Mouse (Mus musculus): ENCODE results near the gene Ttc28. TPM values are rescaled to one million over a fixed set of nuclear protein-coding genes. Genes with fewer than 3 reads are reported as not detected.
"Not testable (repeated sequence)": the region's sequence is repeated elsewhere in the genome, so short reads cannot be mapped to it uniquely, and the experiment has no call there.

Gene Ttc28
- total and polyA plus RNA-seq, 3 experiments, result 0.21 to 0.89 (median 0.28) TPM

DNA sequence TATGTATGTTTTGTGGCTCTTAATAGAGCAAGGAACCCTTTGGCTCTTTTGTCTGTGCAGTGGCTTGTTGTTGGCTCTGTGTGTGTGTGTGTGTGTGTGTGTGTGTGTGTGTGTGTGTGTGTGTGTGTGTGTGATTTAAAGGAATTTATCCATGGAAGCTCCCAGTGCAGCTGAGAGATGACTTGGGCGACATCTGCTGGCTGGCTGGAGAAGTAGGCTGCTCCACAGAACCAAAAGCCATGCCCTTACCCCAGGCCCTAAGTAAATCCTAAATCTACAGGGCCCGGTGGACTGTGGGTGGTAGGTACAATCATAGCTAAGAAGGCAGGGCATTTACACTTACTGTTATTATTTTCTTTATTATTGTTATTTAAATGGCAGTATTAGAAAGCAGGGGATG is 377.5 kb downstream of the Ttc28 start:
- dilution Hi-C loops (cut with MboI; ENCODE audit: extremely low pct_ligation_motif_present, extremely low pct_unique_long_range_greater_than_20kb, low sequenced_read_pairs), result no loop called here
- Histone ChIP-seq H3K27me3 (replicated peaks) (no peaks in the 10 kb centered on the region), H3K36me3 (replicated peaks in 1 of 2; ENCODE audit: control insufficient read depth in 1 of 2, insufficient read depth in 1 of 2, low read length in 1 of 2) (no peaks in the 10 kb centered on the region), H3K4me3 (replicated peaks in 1 of 3; ENCODE audit: low read depth in 2 of 3, low read length in 2 of 3, poor library complexity in 1 of 3) (no peak overlapping the region), H3K4me1 (ENCODE audit: control insufficient read depth in 1 of 2, insufficient read depth in 2 of 2) (peaks cover 0 to 14% of the 10 kb centered on the region in 2 experiments; a peak in 2 of 4 replicates), H3K9me3 (replicated peaks; ENCODE audit: low read length) (peaks cover 6% of the 10 kb centered on the region), H3K79me2 (replicated peaks; ENCODE audit: control insufficient read depth, extremely low read depth, insufficient read depth, poor library complexity, severe bottlenecking) (no peaks in the 10 kb centered on the region), H3K4me2 (ENCODE audit: insufficient read depth, low read depth, poor library complexity, severe bottlenecking) (no peak overlapping the region), H3K27ac (ENCODE audit: insufficient read depth, low read depth) (no peak overlapping the region), H3K9ac (ENCODE audit: insufficient read depth, low read depth) (no peak overlapping the region)
- TF ChIP-seq MAZ (IDR thresholded peaks at IDR 0.05; ENCODE audit: low read depth, low read length) (no peak), SMC3 (IDR thresholded peaks at IDR 0.05; ENCODE audit: low read depth, low read length) (peak; percentile 64), NRF1 (IDR thresholded peaks at IDR 0.05; ENCODE audit: low read depth, low read length) (no peak), PAX5 (IDR thresholded peaks at IDR 0.05; ENCODE audit: low read length) (no peak), RAD21 (IDR thresholded peaks at IDR 0.05; ENCODE audit: low read depth, low read length) (peak; percentile 68), CTCF (conservative IDR thresholded peaks at IDR 0.05 in 1 of 2, IDR thresholded peaks at IDR 0.05 in 1 of 2; ENCODE audit: low read depth in 2 of 2, low read length in 2 of 2) (peak; percentile 18 to 71; a peak in 3 of 4 replicates)
- DNase-seq (ENCODE audit: extremely low read depth), result peak; percentile 29
- in situ Hi-C loops (cut with MboI; ENCODE audit: low pct_ligation_motif_present, low pct_unique_long_range_greater_than_20kb, low sequenced_read_pairs), result no loop called here

DNA sequence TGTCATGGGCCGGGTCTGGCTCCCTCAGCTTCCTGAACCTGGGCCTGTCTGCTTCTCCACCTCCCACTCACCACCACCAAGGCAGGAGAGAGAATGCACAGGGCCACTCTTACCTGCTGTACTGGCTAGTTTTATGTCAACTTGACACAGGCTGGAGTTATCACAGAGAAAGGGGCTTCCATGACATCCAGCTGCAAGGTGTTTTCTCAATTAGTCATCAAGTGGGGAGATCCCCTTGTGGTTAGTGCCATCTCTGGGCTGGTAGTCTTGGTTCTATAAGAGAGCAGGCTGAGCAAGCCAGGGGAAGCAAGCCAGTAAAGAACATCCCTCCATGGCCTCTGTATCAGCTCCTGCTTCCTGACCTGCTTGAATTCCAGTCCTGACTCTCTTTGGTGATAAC is 381.6 kb downstream of the Ttc28 start:
- H3K27me3 ChIP-seq (replicated peaks); H3K9ac ChIP-seq (ENCODE audit: insufficient read depth, low read depth); H3K9me3 ChIP-seq (replicated peaks; ENCODE audit: low read length); H3K27ac ChIP-seq (ENCODE audit: insufficient read depth, low read depth); H3K4me2 ChIP-seq (ENCODE audit: insufficient read depth, low read depth, poor library complexity, severe bottlenecking); H3K79me2 ChIP-seq (replicated peaks; ENCODE audit: control insufficient read depth, extremely low read depth, insufficient read depth, poor library complexity, severe bottlenecking); dilution Hi-C loops (cut with MboI; ENCODE audit: extremely low pct_ligation_motif_present, extremely low pct_unique_long_range_greater_than_20kb, low sequenced_read_pairs); H3K4me3 ChIP-seq (replicated peaks in 1 of 3; ENCODE audit: low read depth in 2 of 3, low read length in 2 of 3, poor library complexity in 1 of 3); H3K36me3 ChIP-seq (replicated peaks in 1 of 2; ENCODE audit: control insufficient read depth in 1 of 2, insufficient read depth in 1 of 2, low read length in 1 of 2): not testable (repeated sequence)
- in situ Hi-C loops (cut with MboI; ENCODE audit: low pct_ligation_motif_present, low pct_unique_long_range_greater_than_20kb, low sequenced_read_pairs), result loop anchor here (10.0 kb wide), 2 partner anchors 46 to 256 kb away; no protein-coding TSS in a partner anchor
- H3K4me1 ChIP-seq (ENCODE audit: control insufficient read depth in 1 of 2, insufficient read depth in 2 of 2), result peaks cover 0 to 17% of the 10 kb centered on the region in 2 experiments; a peak in 2 of 4 replicates
- DNase-seq (ENCODE audit: extremely low read depth), result peak; percentile 47

DNA sequence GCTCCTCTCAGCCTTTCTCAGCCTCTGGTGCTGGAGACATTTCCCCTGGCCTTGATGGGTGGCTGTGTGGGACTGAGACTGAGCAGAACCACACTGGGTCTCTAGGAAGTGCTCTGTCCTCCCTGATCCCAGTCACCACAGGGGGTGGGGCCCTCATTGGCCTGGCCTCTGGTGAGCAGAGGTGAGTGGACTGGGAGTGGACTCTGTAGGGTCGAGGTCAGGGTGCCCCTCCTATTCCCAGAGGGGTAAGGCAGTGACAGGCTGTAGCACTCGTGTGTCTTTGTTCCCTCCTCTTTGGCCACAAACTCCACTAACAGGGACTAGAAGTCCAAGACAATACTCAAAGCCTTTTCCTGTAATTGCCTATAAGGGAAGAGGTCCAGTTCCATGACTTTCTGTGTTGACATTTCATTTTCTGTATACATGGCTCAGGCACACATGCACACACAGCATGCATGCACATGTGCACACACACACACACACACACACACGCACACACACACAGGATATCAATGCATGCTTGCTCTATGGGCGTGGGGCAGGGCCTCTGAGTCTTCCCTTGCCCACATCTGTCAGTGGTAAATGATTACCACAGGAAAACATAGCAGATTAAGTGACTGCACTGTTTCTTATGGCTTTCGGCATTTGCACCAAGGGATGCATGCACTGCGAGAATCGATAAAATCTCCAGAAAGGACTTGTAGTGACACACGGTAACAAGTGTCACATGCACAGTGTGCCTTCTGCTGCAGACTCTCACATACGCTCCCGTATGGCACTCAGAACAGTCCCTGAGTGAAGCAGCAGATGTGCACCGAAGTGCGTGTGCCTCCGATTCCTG is 382.4 kb downstream of the Ttc28 start:
- Histone ChIP-seq H3K27ac (ENCODE audit: insufficient read depth, low read depth) (no peak overlapping the region), H3K9me3 (replicated peaks; ENCODE audit: low read length) (peaks cover 15% of the 10 kb centered on the region), H3K4me3 (replicated peaks in 1 of 3; ENCODE audit: low read depth in 2 of 3, low read length in 2 of 3, poor library complexity in 1 of 3) (no peak overlapping the region), H3K36me3 (replicated peaks in 1 of 2; ENCODE audit: control insufficient read depth in 1 of 2, insufficient read depth in 1 of 2, low read length in 1 of 2) (no peaks in the 10 kb centered on the region), H3K27me3 (replicated peaks) (peaks cover 7% of the 10 kb centered on the region), H3K79me2 (replicated peaks; ENCODE audit: control insufficient read depth, extremely low read depth, insufficient read depth, poor library complexity, severe bottlenecking) (no peaks in the 10 kb centered on the region), H3K9ac (ENCODE audit: insufficient read depth, low read depth) (no peak overlapping the region), H3K4me2 (ENCODE audit: insufficient read depth, low read depth, poor library complexity, severe bottlenecking) (no peak overlapping the region), H3K4me1 (ENCODE audit: control insufficient read depth in 1 of 2, insufficient read depth in 2 of 2) (peaks cover 0 to 17% of the 10 kb centered on the region in 2 experiments; a peak in 2 of 4 replicates)
- in situ Hi-C loops (cut with MboI; ENCODE audit: low pct_ligation_motif_present, low pct_unique_long_range_greater_than_20kb, low sequenced_read_pairs) (loop anchor here (10.0 kb wide), 2 partner anchors 47 to 257 kb away; no protein-coding TSS in a partner anchor), dilution Hi-C loops (cut with MboI; ENCODE audit: extremely low pct_ligation_motif_present, extremely low pct_unique_long_range_greater_than_20kb, low sequenced_read_pairs) (no loop called here)
- DNase-seq (ENCODE audit: extremely low read depth), result no peak
- TF ChIP-seq MAX (IDR thresholded peaks at IDR 0.05; ENCODE audit: low read length) (no peak), SMC3 (IDR thresholded peaks at IDR 0.05; ENCODE audit: low read depth, low read length) (no peak), ZMIZ1 (IDR thresholded peaks at IDR 0.05; ENCODE audit: low read depth, low read length) (no peak), MXI1 (IDR thresholded peaks at IDR 0.05; ENCODE audit: low read depth, low read length) (no peak), KAT2A (IDR thresholded peaks at IDR 0.05; ENCODE audit: insufficient replicate concordance, low read length) (no peak), ZNF384 (IDR thresholded peaks at IDR 0.05; ENCODE audit: low read depth, low read length) (no peak), NRF1 (IDR thresholded peaks at IDR 0.05; ENCODE audit: low read depth, low read length) (no peak), CTCF (conservative IDR thresholded peaks at IDR 0.05 in 1 of 2, IDR thresholded peaks at IDR 0.05 in 1 of 2; ENCODE audit: low read depth in 2 of 2, low read length in 2 of 2) (no peak), USF1 (IDR thresholded peaks at IDR 0.05; ENCODE audit: low read depth, low read length) (no peak), MAZ (IDR thresholded peaks at IDR 0.05; ENCODE audit: low read depth, low read length) (no peak), USF2 (conservative IDR thresholded peaks at IDR 0.05; ENCODE audit: low read depth, low read length) (no peak), BHLHE40 (IDR thresholded peaks at IDR 0.05; ENCODE audit: low read depth, low read length) (no peak), JUND (conservative IDR thresholded peaks at IDR 0.05; ENCODE audit: low read depth, low read length) (no peak), RCOR1 (conservative IDR thresholded peaks at IDR 0.05; ENCODE audit: low read depth, low read length) (no peak), PAX5 (IDR thresholded peaks at IDR 0.05; ENCODE audit: low read length) (no peak), MYC (IDR thresholded peaks at IDR 0.05; ENCODE audit: low read depth, low read length) (no peak), POLR2A (IDR thresholded peaks at IDR 0.05; ENCODE audit: low read depth, low read length) (no peak), IRF4 (IDR thresholded peaks at IDR 0.05; ENCODE audit: low read depth, low read length) (no peak)

Measured in CH12.LX (cell line).